In the genomic region with DNA sequence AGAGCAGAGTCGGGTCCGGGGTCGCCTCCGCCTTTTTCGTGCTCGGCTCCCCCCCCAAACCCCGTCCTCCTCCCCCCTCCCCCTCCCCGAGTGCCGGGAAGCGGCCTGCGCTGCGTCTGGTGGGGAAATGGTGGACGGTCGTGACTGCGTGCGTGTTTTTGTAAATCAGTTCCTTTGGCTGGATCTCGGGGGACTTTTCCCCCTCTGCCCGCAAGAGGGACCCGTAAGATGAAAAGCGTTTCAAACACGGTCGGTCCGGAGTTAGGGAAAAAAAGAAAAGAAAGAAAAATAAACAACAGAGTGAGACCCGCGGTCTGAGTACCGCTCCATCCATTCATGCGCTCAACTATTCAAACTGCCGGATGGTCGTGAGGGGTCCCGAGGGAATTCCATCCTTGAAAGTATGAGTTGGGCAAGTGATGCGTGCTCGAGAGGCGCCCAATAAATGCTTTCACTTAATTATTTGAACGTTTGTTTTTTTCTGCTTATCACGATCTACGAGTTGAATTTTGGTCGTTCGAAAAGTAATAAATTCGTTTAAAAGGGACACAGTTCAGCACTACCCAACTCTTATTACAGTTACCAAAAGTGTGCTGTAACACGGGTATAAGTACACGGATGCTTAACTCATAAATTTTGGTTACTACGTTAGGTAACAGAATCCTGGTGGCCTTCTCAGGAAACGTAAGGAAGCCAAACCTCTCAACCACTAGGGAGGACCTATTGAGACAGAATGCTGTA, we compare ENCODE assay signal across 8 mouse cellular contexts. TPM values are rescaled to one million over a fixed set of nuclear protein-coding genes. Genes with fewer than 3 reads are reported as not detected.
A peak's percentile ranks its signal among the peaks of the same experiment; 100 is the strongest.
DNase-seq lines count a peak whose midpoint lies in the region; ATAC-seq and TF ChIP-seq lines count a peak whose summit lies in the region.

No protein-coding gene starts in this region.

- TF ChIP-seq POLR2A in thymus, adult 2 months (IDR thresholded peaks at IDR 0.05; ENCODE audit: control insufficient read depth, extremely low read depth, insufficient read depth, low read length, poor library complexity): no peak

- intact Hi-C loops in gastrocnemius, adult 2 months (cut with DNase I): loop anchor here (2.0 to 10.0 kb wide), 3 partner anchors 17 to 313 kb away; partner anchors contain the start of gene Rpl36a

- DNase-seq in gastrocnemius, adult 2 months: no peak
- no peak for DNase-seq in gastrocnemius, postnatal 10 days
- DNase-seq in thymus, adult 2 months: no peak
- DNase-seq in thymus, postnatal 14 days: no peak
- no peak for DNase-seq in yolk sac, embryonic 10.5 days (ENCODE audit: low spot score)
- no peak for DNase-seq in urinary bladder, postnatal 25 days (ENCODE audit: low spot score)

- H3K4me1 ChIP-seq in thymus, adult 2 months (replicated peaks; ENCODE audit: control insufficient read depth, insufficient read depth, low read length): peaks cover 6% of the 10 kb centered on the region
- H3K4me1 ChIP-seq in hindbrain, embryonic 12.5 days: peaks cover 3% of the 10 kb centered on the region; the same call in 1 of the 2 replicates

- no peak; the same call in 1 of the 2 replicates for TF ChIP-seq CTCF in gastrocnemius, adult 2 months (IDR thresholded peaks at IDR 0.05)
- no peak for TF ChIP-seq CTCF in thymus, adult 2 months (IDR thresholded peaks at IDR 0.05; ENCODE audit: borderline replicate concordance, control insufficient read depth, extremely low read depth, insufficient read depth, low read length, poor library complexity)

- peak overlapping the region; percentile 51 for H3K4me2 ChIP-seq in hindbrain, embryonic 12.5 days (replicated peaks)

- peak overlapping the region; percentile 59 for H3K9ac ChIP-seq in hindbrain, embryonic 12.5 days

- WGBS in thymus, adult 2 months: under 1% methylated on average over 40 of the region's 43 CpGs
- WGBS in hindbrain, embryonic 12.5 days: 20% methylated on average over 43 of the region's 43 CpGs

- no peaks in the 10 kb centered on the region for H3K36me3 ChIP-seq in thymus, adult 2 months (ENCODE audit: control insufficient read depth, insufficient read depth, low read length)
- H3K36me3 ChIP-seq in hindbrain, embryonic 12.5 days: no peaks in the 10 kb centered on the region

- no peaks in the 10 kb centered on the region for H3K27me3 ChIP-seq in thymus, adult 2 months (ENCODE audit: control insufficient read depth, insufficient read depth, low read length)
- H3K27me3 ChIP-seq in hindbrain, embryonic 12.5 days: no peaks in the 10 kb centered on the region

- H3K27ac ChIP-seq in gastrocnemius, adult 2 months: peak overlapping the region; percentile 97
- H3K27ac ChIP-seq in thymus, adult 2 months (ENCODE audit: control insufficient read depth, insufficient read depth, low read length): peak overlapping the region; percentile 97
- H3K27ac ChIP-seq in hindbrain, embryonic 12.5 days: peak overlapping the region; percentile 90

- H3K9me3 ChIP-seq in hindbrain, embryonic 12.5 days (replicated peaks): no peaks in the 10 kb centered on the region

- peak overlapping the region; percentile 75 for H3K4me3 ChIP-seq in gastrocnemius, adult 2 months
- H3K4me3 ChIP-seq in thymus, adult 2 months (ENCODE audit: control insufficient read depth, insufficient read depth, low read length): peak overlapping the region; percentile 92
- peak overlapping the region; percentile 49 for H3K4me3 ChIP-seq in hindbrain, embryonic 12.5 days

- peak; percentile 90 for ATAC-seq in hindbrain, embryonic 12.5 days (ENCODE audit: low FRiP score)
- ATAC-seq in megakaryocyte-erythroid progenitor cell, adult 5-6 weeks (replicated peaks; ENCODE audit: low FRiP score, low TSS enrichment, poor library complexity, severe bottlenecking): peak; percentile 55

RNA-seq across cellular contexts. Expression of gene Hnrnph2, which starts 0.6 kb away (rescaled TPM):
- total RNA-seq in gastrocnemius, adult 2 months (2021): 10 to 100 TPM; 51.6 to 52.9 TPM
- total RNA-seq in gastrocnemius, postnatal 10 days (2021): 10 to 100 TPM; 59.1 to 65.2 TPM
- polyA plus RNA-seq in thymus, adult 2 months (2012; rRNA removed): 15.9 and 18.2 TPM in 2 replicates
- polyA plus RNA-seq in hindbrain, embryonic 12.5 days (2016; fragmentation: Nextera tagmentation; extraction: Ambion mirVana): 177 and 186 TPM in 2 replicates
- total RNA-seq in megakaryocyte-erythroid progenitor cell, adult 5-6 weeks (2014; fragmentation: Nextera tagmentation): 77.3 and 79.5 TPM in 2 replicates
- total RNA-seq in megakaryocyte-erythroid progenitor cell, adult 5-6 weeks (2017): 145 and 188 TPM in 2 replicates

RNA-seq across cellular contexts. Expression of gene Gla, which starts 0.6 kb away (rescaled TPM):
- 1 to 10 TPM; 1.6 to 1.8 TPM for total RNA-seq in gastrocnemius, adult 2 months (2021)
- total RNA-seq in gastrocnemius, postnatal 10 days (2021): 1 to 10 TPM; 2.0 to 2.5 TPM
- polyA plus RNA-seq in thymus, adult 2 months (2012; rRNA removed): 2.0 TPM in 2 replicates
- 3.7 and 4.8 TPM in 2 replicates for polyA plus RNA-seq in hindbrain, embryonic 12.5 days (2016; fragmentation: Nextera tagmentation; extraction: Ambion mirVana)
- total RNA-seq in megakaryocyte-erythroid progenitor cell, adult 5-6 weeks (2014; fragmentation: Nextera tagmentation): 0.87 and 2.3 TPM in 2 replicates
- 5.5 and 6.1 TPM in 2 replicates for total RNA-seq in megakaryocyte-erythroid progenitor cell, adult 5-6 weeks (2017)

RNA-seq across cellular contexts. Expression of gene Rpl36a, which starts 16.1 kb away (rescaled TPM):
- total RNA-seq in gastrocnemius, adult 2 months (2021): 100 to 1,000 TPM in 1 of 2 experiments, 10 to 100 TPM in 1; 93.2 to 124 TPM
- total RNA-seq in gastrocnemius, postnatal 10 days (2021): 100 to 1,000 TPM; 251 to 261 TPM
- polyA plus RNA-seq in thymus, adult 2 months (2012; rRNA removed): 157 and 177 TPM in 2 replicates
- polyA plus RNA-seq in hindbrain, embryonic 12.5 days (2016; fragmentation: Nextera tagmentation; extraction: Ambion mirVana): 236 and 276 TPM in 2 replicates
- 2,126 and 2,307 TPM in 2 replicates for total RNA-seq in megakaryocyte-erythroid progenitor cell, adult 5-6 weeks (2014; fragmentation: Nextera tagmentation)
- 7,427 and 9,426 TPM in 2 replicates for total RNA-seq in megakaryocyte-erythroid progenitor cell, adult 5-6 weeks (2017)

RNA-seq across cellular contexts. Expression of gene Btk, which starts 18.2 kb away (rescaled TPM):
- under 1 TPM; 0.22 to 0.23 TPM for total RNA-seq in gastrocnemius, adult 2 months (2021)
- 1 to 10 TPM in 1 of 2 experiments, under 1 TPM in 1; 0.78 to 1.3 TPM for total RNA-seq in gastrocnemius, postnatal 10 days (2021)
- polyA plus RNA-seq in thymus, adult 2 months (2012; rRNA removed): 1.4 and 1.5 TPM in 2 replicates
- 0.76 and 0.85 TPM in 2 replicates for polyA plus RNA-seq in hindbrain, embryonic 12.5 days (2016; fragmentation: Nextera tagmentation; extraction: Ambion mirVana)
- 52.5 and 52.7 TPM in 2 replicates for total RNA-seq in megakaryocyte-erythroid progenitor cell, adult 5-6 weeks (2014; fragmentation: Nextera tagmentation)
- total RNA-seq in megakaryocyte-erythroid progenitor cell, adult 5-6 weeks (2017): 116 and 120 TPM in 2 replicates

RNA-seq across cellular contexts. Expression of gene Timm8a1, which starts 59.9 kb away (rescaled TPM):
- total RNA-seq in gastrocnemius, adult 2 months (2021): 10 to 100 TPM in 1 of 2 experiments, 1 to 10 TPM in 1; 8.8 to 17.0 TPM
- 10 to 100 TPM; 16.1 to 19.7 TPM for total RNA-seq in gastrocnemius, postnatal 10 days (2021)
- polyA plus RNA-seq in thymus, adult 2 months (2012; rRNA removed): 1.8 TPM in 2 replicates
- 41.9 and 49.2 TPM in 2 replicates for polyA plus RNA-seq in hindbrain, embryonic 12.5 days (2016; fragmentation: Nextera tagmentation; extraction: Ambion mirVana)
- 123 and 148 TPM in 2 replicates for total RNA-seq in megakaryocyte-erythroid progenitor cell, adult 5-6 weeks (2014; fragmentation: Nextera tagmentation)
- total RNA-seq in megakaryocyte-erythroid progenitor cell, adult 5-6 weeks (2017): 214 and 241 TPM in 2 replicates

Comparison
In these comparisons a context has a peak if more than half of its experiments do, and no peak if none do; other contexts are left out.
1. RNA of gene Rpl36a, which starts 16.1 kb away (total RNA-seq): 2,126 to 9,426 TPM in megakaryocyte-erythroid progenitor cell, adult 5-6 weeks; 251 to 261 TPM in gastrocnemius, postnatal 10 days and 93.2 to 124 TPM in gastrocnemius, adult 2 months; every median in the first group is over 4 times any median in the second.
2. Peak in every context shown above with its lines, with median percentiles within 50 percentile points of each other: H3K27ac ChIP-seq and H3K4me3 ChIP-seq.